Mouse (Mus musculus): Measurements from ENCODE around the gene Kif23. TPM values are rescaled to one million over a fixed set of nuclear protein-coding genes. Genes with fewer than 3 reads are reported as not detected.

Kif23 gene
- 127 and 140 TPM in 2 replicates for polyA plus RNA-seq (2014; fragmentation: Nextera tagmentation; extraction: Ambion mirVana)

DNA sequence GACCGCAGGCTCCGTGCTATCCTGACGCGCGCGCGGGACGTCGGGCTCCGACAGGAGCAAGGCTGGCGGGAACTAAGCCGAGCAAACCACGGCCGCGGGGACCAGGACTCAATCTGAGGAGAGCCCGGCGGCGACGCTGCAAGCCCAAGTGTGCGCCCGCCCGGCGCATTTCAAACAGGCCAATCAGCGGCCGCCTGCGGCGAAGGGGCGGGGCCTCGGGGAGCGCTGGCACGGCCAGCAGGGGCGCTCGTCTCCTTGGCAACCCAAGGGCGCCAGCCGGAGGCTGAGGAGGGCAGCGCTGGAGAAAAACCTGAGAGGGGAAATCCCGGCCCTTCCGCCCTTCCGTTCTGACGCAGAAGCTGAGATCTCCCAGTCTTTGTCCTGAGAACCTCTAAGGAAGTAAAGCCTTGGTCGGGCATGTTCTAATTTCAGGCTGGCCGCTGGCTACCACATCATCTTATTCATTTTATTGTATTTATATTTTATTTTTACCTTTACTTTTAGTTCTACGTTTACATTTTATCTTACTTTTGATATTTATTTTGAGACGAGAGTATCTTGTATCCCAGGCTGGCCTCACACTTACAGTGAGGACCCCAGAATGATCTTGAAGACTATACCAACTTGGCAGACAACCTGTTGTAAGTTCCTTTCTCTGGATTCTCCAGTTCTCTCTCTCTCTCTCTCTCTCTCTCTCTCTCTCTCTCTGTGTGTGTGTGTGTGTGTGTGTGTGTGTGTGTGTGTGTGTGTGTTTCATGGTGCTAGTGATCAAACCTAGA lies at the start of gene Kif23:
Gene Kif23 (minus strand): TSS at position 152 of the 779 bp plus-strand sequence.
- Histone ChIP-seq H3K9ac (replicated peaks; ENCODE audit: low read depth, low read length) (peak within 1 kb of the TSS; percentile 75), H3K36me3 (ENCODE audit: control insufficient read depth, insufficient read depth, low read length) (peaks cover 6% of the 10 kb centered on the region; the same call in 1 of the 2 replicates), H3K4me3 (ENCODE audit: low read depth, low read length) (peak within 1 kb of the TSS; percentile 84), H3K27ac (ENCODE audit: low read length) (peak within 1 kb of the TSS; percentile 80), H3K9me3 (ENCODE audit: control insufficient read depth, low read depth, low read length) (no peaks in the 10 kb centered on the region), H3K27me3 (ENCODE audit: control insufficient read depth, insufficient read depth, low read length) (no peaks in the 10 kb centered on the region), H3K4me1 (ENCODE audit: control insufficient read depth, insufficient read depth, low read length) (peaks cover 9% of the 10 kb centered on the region; the same call in 1 of the 2 replicates), H3K4me2 (replicated peaks; ENCODE audit: low read depth, low read length) (peak within 1 kb of the TSS; percentile 96)
- peak; percentile 90 for ATAC-seq (ENCODE audit: insufficient number of reproducible peaks, insufficient read depth, low FRiP score, low read depth)
- under 1% methylated on average over 44 of the region's 44 CpGs for WGBS

- Histone ChIP-seq H3K4me2 (replicated peaks; ENCODE audit: low read depth, low read length) (no peak overlapping the region), H3K27ac (ENCODE audit: low read length) (no peak overlapping the region), H3K27me3 (ENCODE audit: control insufficient read depth, insufficient read depth, low read length) (no peaks in the 10 kb centered on the region), H3K36me3 (ENCODE audit: control insufficient read depth, insufficient read depth, low read length) (no peaks in the 10 kb centered on the region), H3K4me1 (ENCODE audit: control insufficient read depth, insufficient read depth, low read length) (peaks cover 2% of the 10 kb centered on the region; the same call in 1 of the 2 replicates), H3K4me3 (ENCODE audit: low read depth, low read length) (no peak overlapping the region), H3K9me3 (ENCODE audit: control insufficient read depth, low read depth, low read length) (no peaks in the 10 kb centered on the region), H3K9ac (replicated peaks; ENCODE audit: low read depth, low read length) (no peak overlapping the region)
- 51% methylated on average over 4 of the region's 4 CpGs for WGBS
- no peak for ATAC-seq (ENCODE audit: insufficient number of reproducible peaks, insufficient read depth, low FRiP score, low read depth)
Observed at GRCm38 (mm10) chr9:61991158-61991557, 44.6 kb upstream of the Kif23 start.

DNA sequence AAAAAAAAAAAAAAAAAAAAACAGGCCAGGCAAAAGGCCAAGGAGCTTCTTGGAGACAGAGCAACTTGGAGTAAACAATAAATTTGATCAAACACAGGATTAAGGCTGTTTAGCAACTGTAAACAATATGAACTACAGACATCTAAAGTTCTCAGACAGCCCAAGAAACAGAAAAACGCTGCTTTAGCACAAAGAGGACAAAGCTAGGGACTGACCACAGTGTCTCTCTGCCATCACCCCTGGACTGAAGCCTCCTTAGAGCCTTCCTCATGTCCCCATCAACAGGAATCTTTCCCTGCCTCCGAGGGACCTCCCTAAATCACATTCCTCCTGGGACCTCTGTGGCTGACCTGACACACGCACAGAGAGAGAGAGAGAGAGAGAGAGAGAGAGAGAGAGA lies 44.2 kb upstream of the Kif23 start:
- Histone ChIP-seq H3K4me1 (ENCODE audit: control insufficient read depth, insufficient read depth, low read length) (peaks cover 2% of the 10 kb centered on the region; the same call in 1 of the 2 replicates), H3K9ac (replicated peaks; ENCODE audit: low read depth, low read length) (no peak overlapping the region), H3K9me3 (ENCODE audit: control insufficient read depth, low read depth, low read length) (no peaks in the 10 kb centered on the region), H3K4me3 (ENCODE audit: low read depth, low read length) (no peak overlapping the region), H3K27ac (ENCODE audit: low read length) (no peak overlapping the region), H3K4me2 (replicated peaks; ENCODE audit: low read depth, low read length) (no peak overlapping the region), H3K27me3 (ENCODE audit: control insufficient read depth, insufficient read depth, low read length) (no peaks in the 10 kb centered on the region), H3K36me3 (ENCODE audit: control insufficient read depth, insufficient read depth, low read length) (no peaks in the 10 kb centered on the region)
- ATAC-seq (ENCODE audit: insufficient number of reproducible peaks, insufficient read depth, low FRiP score, low read depth): no peak
- WGBS: 33% methylated on average over 3 of the region's 3 CpGs

DNA sequence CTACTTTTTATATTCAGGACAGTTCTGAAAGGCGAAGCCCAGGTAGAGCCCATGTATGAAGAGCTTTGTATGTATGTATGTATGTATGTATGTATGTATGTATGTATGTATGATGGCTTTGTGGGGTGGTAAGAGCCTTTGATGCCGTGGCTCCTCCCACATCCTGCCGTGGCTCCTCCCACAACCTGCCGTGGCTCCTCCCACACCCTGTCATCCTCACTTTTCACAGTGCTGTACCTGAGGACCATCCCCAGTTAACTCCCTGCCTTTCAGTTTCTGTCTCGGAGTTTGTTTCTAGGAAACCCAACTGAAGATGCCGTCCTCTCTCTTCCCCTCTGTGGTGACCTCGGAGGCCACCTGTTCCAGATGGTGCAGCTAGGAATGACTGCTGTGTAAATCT lies 39.5 kb upstream of the Kif23 start:
- Histone ChIP-seq H3K4me2 (replicated peaks; ENCODE audit: low read depth, low read length) (no peak overlapping the region), H3K4me1 (ENCODE audit: control insufficient read depth, insufficient read depth, low read length) (peaks cover 2% of the 10 kb centered on the region; the same call in 1 of the 2 replicates), H3K9me3 (ENCODE audit: control insufficient read depth, low read depth, low read length) (no peaks in the 10 kb centered on the region), H3K27ac (ENCODE audit: low read length) (no peak overlapping the region), H3K27me3 (ENCODE audit: control insufficient read depth, insufficient read depth, low read length) (no peaks in the 10 kb centered on the region), H3K4me3 (ENCODE audit: low read depth, low read length) (no peak overlapping the region), H3K9ac (replicated peaks; ENCODE audit: low read depth, low read length) (no peak overlapping the region), H3K36me3 (ENCODE audit: control insufficient read depth, insufficient read depth, low read length) (no peaks in the 10 kb centered on the region)
- 85% methylated on average over 7 of the region's 7 CpGs for WGBS
- no peak for ATAC-seq (ENCODE audit: insufficient number of reproducible peaks, insufficient read depth, low FRiP score, low read depth)

DNA sequence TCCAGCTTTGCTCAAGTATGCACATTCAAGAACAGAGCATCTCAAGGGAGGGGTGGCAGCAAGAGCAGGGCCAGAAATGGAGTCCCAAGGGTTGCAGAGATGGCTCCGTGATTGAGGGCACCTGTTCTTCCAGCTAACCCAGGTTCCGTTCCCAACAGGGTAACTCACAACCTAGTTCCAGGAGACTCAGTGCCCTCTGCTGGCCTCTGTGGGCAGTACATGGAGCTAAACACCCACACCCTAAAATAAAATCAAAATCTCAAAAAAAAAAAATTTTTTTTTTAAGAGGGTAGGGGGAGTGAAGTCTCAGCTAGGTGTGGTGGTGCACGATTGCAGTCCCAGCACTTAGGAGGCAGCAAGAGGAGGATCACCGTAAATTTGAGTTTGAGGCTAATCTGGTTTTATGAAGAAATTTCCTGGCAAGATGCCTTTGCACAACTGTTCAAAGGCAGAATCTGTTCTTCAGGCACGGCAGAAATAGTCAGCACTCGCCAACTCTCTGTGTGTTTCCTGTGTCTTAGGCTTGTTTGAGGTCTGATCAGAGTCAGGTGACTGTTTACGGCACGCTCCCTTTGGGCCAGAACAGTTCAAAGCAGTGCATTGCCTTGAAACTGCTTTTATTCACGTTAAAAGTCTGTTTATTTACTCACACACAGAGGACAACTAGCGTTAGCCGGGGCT lies 38.7 kb upstream of the Kif23 start:
- Histone ChIP-seq H3K4me2 (replicated peaks; ENCODE audit: low read depth, low read length) (no peak overlapping the region), H3K36me3 (ENCODE audit: control insufficient read depth, insufficient read depth, low read length) (no peaks in the 10 kb centered on the region), H3K27me3 (ENCODE audit: control insufficient read depth, insufficient read depth, low read length) (no peaks in the 10 kb centered on the region), H3K9me3 (ENCODE audit: control insufficient read depth, low read depth, low read length) (no peaks in the 10 kb centered on the region), H3K27ac (ENCODE audit: low read length) (no peak overlapping the region), H3K4me1 (ENCODE audit: control insufficient read depth, insufficient read depth, low read length) (no peaks in the 10 kb centered on the region), H3K4me3 (ENCODE audit: low read depth, low read length) (no peak overlapping the region), H3K9ac (replicated peaks; ENCODE audit: low read depth, low read length) (no peak overlapping the region)
- no peak for ATAC-seq (ENCODE audit: insufficient number of reproducible peaks, insufficient read depth, low FRiP score, low read depth)
- 56% methylated on average over 11 of the region's 11 CpGs for WGBS

DNA sequence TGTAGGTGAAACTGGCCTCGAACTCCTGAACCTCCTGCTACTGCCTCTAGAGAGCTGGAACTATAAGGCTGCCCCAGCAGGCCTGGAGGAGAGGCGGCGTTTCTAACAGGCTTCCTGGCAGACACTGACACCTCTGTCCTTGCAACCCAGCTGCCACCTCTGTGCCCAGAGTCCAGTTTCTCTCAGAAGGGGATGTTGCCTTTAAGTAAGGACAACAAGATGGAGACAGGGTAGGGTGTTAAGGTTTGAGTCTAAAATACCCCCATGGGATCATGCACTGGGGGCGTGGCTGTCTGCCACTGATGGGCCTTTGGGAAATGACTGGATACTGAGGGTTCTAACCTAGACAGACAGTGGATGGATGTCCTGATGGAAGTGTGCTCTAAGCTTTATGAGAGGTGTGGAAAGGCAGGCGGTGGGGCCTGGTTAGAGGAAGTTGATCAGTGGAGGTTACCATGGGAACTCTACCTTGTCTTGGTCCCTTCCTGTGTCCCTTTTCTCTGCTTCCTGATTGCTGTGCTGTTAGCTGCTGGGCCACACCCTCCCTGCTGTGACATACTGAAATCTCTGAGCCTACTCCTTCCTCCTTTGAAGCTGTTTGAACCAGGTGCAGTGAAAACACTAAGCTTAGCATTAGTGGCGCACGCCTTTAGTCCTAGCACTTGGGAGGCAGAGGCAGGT lies 36.5 kb upstream of the Kif23 start:
- no peak overlapping the region for H3K4me2 ChIP-seq (replicated peaks; ENCODE audit: low read depth, low read length)
- H3K4me1 ChIP-seq (ENCODE audit: control insufficient read depth, insufficient read depth, low read length): no peaks in the 10 kb centered on the region
- H3K36me3 ChIP-seq (ENCODE audit: control insufficient read depth, insufficient read depth, low read length): no peaks in the 10 kb centered on the region
- 82% methylated on average over 7 of the region's 7 CpGs for WGBS
- ATAC-seq (ENCODE audit: insufficient number of reproducible peaks, insufficient read depth, low FRiP score, low read depth): no peak
- no peaks in the 10 kb centered on the region for H3K9me3 ChIP-seq (ENCODE audit: control insufficient read depth, low read depth, low read length)
- H3K27ac ChIP-seq (ENCODE audit: low read length): no peak overlapping the region
- no peak overlapping the region for H3K4me3 ChIP-seq (ENCODE audit: low read depth, low read length)
- no peaks in the 10 kb centered on the region for H3K27me3 ChIP-seq (ENCODE audit: control insufficient read depth, insufficient read depth, low read length)
- H3K9ac ChIP-seq (replicated peaks; ENCODE audit: low read depth, low read length): no peak overlapping the region

GRCm38 (mm10) chr9:61981876-61982275 lies 35.3 kb upstream of the Kif23 start:
- Histone ChIP-seq H3K4me3 (ENCODE audit: low read depth, low read length) (no peak overlapping the region), H3K9me3 (ENCODE audit: control insufficient read depth, low read depth, low read length) (no peaks in the 10 kb centered on the region), H3K4me1 (ENCODE audit: control insufficient read depth, insufficient read depth, low read length) (no peaks in the 10 kb centered on the region), H3K4me2 (replicated peaks; ENCODE audit: low read depth, low read length) (no peak overlapping the region), H3K36me3 (ENCODE audit: control insufficient read depth, insufficient read depth, low read length) (no peaks in the 10 kb centered on the region), H3K27me3 (ENCODE audit: control insufficient read depth, insufficient read depth, low read length) (no peaks in the 10 kb centered on the region), H3K27ac (ENCODE audit: low read length) (no peak overlapping the region), H3K9ac (replicated peaks; ENCODE audit: low read depth, low read length) (no peak overlapping the region)
- ATAC-seq (ENCODE audit: insufficient number of reproducible peaks, insufficient read depth, low FRiP score, low read depth): no peak
- WGBS: 68% methylated on average over 5 of the region's 5 CpGs

- no peak overlapping the region for H3K27ac ChIP-seq (ENCODE audit: low read length)
- H3K9me3 ChIP-seq (ENCODE audit: control insufficient read depth, low read depth, low read length): no peaks in the 10 kb centered on the region
- H3K36me3 ChIP-seq (ENCODE audit: control insufficient read depth, insufficient read depth, low read length): no peaks in the 10 kb centered on the region
- no peak overlapping the region for H3K9ac ChIP-seq (replicated peaks; ENCODE audit: low read depth, low read length)
- WGBS: 79% methylated on average over 2 of the region's 2 CpGs
- H3K4me2 ChIP-seq (replicated peaks; ENCODE audit: low read depth, low read length): no peak overlapping the region
- no peak for ATAC-seq (ENCODE audit: insufficient number of reproducible peaks, insufficient read depth, low FRiP score, low read depth)
- H3K27me3 ChIP-seq (ENCODE audit: control insufficient read depth, insufficient read depth, low read length): no peaks in the 10 kb centered on the region
- no peak overlapping the region for H3K4me3 ChIP-seq (ENCODE audit: low read depth, low read length)
- H3K4me1 ChIP-seq (ENCODE audit: control insufficient read depth, insufficient read depth, low read length): no peaks in the 10 kb centered on the region
Observed at GRCm38 (mm10) chr9:61979983-61980382, 33.4 kb upstream of the Kif23 start.

All from stomach, embryonic 14.5 days (tissue).